Mouse (Mus musculus) retina, adult 2 months (tissue): ENCODE results near the gene Elmsan1.
A peak's percentile ranks its signal among the peaks of the same experiment; 100 is the strongest.

Experiments used
- DNase-seq: peaks from one replicate; pipeline ENCODE4 v3.0.0-alpha.2; 2012; ENCODE audit warnings: low read depth, low spot score

Elmsan1 gene

GRCm38 (mm10) chr12:84151911-84152310, 66.8 kb downstream of the Elmsan1 start:
- no peak for DNase-seq

- no peak for DNase-seq
Observed at GRCm38 (mm10) chr12:84150976-84151375, 67.7 kb downstream of the Elmsan1 start.

GRCm38 (mm10) chr12:84149971-84150370, 68.7 kb downstream of the Elmsan1 start:
- DNase-seq, result no peak

- DNase-seq, result no peak
Observed at GRCm38 (mm10) chr12:84148622-84149012, 70.1 kb downstream of the Elmsan1 start.

- DNase-seq, result no peak
Observed at GRCm38 (mm10) chr12:84147954-84148621, 70.6 kb downstream of the Elmsan1 start, which contains the start of gene Pnma1. Gene Pnma1 (minus strand): TSS chr12:84148489.

- DNase-seq, result no peak
Observed at GRCm38 (mm10) chr12:84142281-84143050, 76.2 kb downstream of the Elmsan1 start.

GRCm38 (mm10) chr12:84141271-84141670, 77.4 kb downstream of the Elmsan1 start:
- no peak for DNase-seq

GRCm38 (mm10) chr12:84140135-84140534, 78.5 kb downstream of the Elmsan1 start:
- no peak for DNase-seq

GRCm38 (mm10) chr12:84137131-84137530, 81.5 kb downstream of the Elmsan1 start:
- no peak for DNase-seq

- DNase-seq, result no peak
Observed at GRCm38 (mm10) chr12:84132265-84132664, 86.4 kb downstream of the Elmsan1 start.

GRCm38 (mm10) chr12:84129931-84130330, 88.8 kb downstream of the Elmsan1 start:
- no peak for DNase-seq

- no peak for DNase-seq
Observed at GRCm38 (mm10) chr12:84128576-84128975, 90.1 kb downstream of the Elmsan1 start.

- DNase-seq, result no peak
Observed at GRCm38 (mm10) chr12:84126899-84127298, 91.8 kb downstream of the Elmsan1 start.

GRCm38 (mm10) chr12:84125892-84126291, 92.8 kb downstream of the Elmsan1 start:
- no peak for DNase-seq

GRCm38 (mm10) chr12:84119584-84119983, 99.1 kb downstream of the Elmsan1 start:
- DNase-seq, result no peak

GRCm38 (mm10) chr12:84114153-84114994, 104.3 kb downstream of the Elmsan1 start, which contains the start of gene Dnal1:
Gene Dnal1 (plus strand): TSS chr12:84114366.
- peak; percentile 81 for DNase-seq

- no peak for DNase-seq
Observed at GRCm38 (mm10) chr12:84113676-84114075, 105.0 kb downstream of the Elmsan1 start.

GRCm38 (mm10) chr12:84110814-84111213, 107.9 kb downstream of the Elmsan1 start:
- DNase-seq, result no peak

- DNase-seq, result no peak
Observed at GRCm38 (mm10) chr12:84109924-84110323, 108.8 kb downstream of the Elmsan1 start.

GRCm38 (mm10) chr12:84107692-84108091, 111.0 kb downstream of the Elmsan1 start:
- no peak for DNase-seq

GRCm38 (mm10) chr12:84107012-84107411, 111.7 kb downstream of the Elmsan1 start:
- DNase-seq, result no peak

GRCm38 (mm10) chr12:84101493-84101845, 117.2 kb downstream of the Elmsan1 start:
- no peak for DNase-seq
